Mouse (Mus musculus) heart, embryonic 16.5 days (tissue): Measurements from ENCODE around the gene Aqp6. TPM values are rescaled to one million over a fixed set of nuclear protein-coding genes. Genes with fewer than 3 reads are reported as not detected.

ENCODE experiments used
- ATAC-seq: fragments of 200-750 bp; cut with Nextera tagmentation; replicated peaks from 2 replicates; pipeline ENCODE4 v1.8.0; 2017; ENCODE audit warnings: moderate number of reproducible peaks; ENCODE audit not compliant: insufficient read depth, low FRiP score; ENCODE audit errors: extremely low read depth
- H3K27ac ChIP-seq: fragments of 300-500 bp; sonication (generic); 2 replicates; pipeline ENCODE4 v1.5.1; 2014; ENCODE audit warnings: mild to moderate bottlenecking, low read length, control low read depth, moderate library complexity
- H3K27me3 ChIP-seq: fragments of 300-500 bp; sonication (generic); 2 replicates; pipeline ENCODE4 v1.6.1; 2014; ENCODE audit warnings: low read length, mixed read lengths; ENCODE audit not compliant: control insufficient read depth, insufficient read depth
- H3K36me3 ChIP-seq: fragments of 300-500 bp; sonication (generic); 2 replicates; pipeline ENCODE4 v1.6.1; 2014; ENCODE audit not compliant: control insufficient read depth, insufficient read depth
- H3K4me1 ChIP-seq: fragments of 300-500 bp; sonication (generic); 2 replicates; pipeline ENCODE4 v1.6.1; 2014; ENCODE audit warnings: low read length, mixed read lengths; ENCODE audit not compliant: control insufficient read depth, insufficient read depth
- H3K4me2 ChIP-seq: fragments of 300-500 bp; sonication (generic); 2 replicates; pipeline ENCODE4 v1.6.1; 2014; ENCODE audit warnings: low read depth, mild to moderate bottlenecking, control low read depth, low read length
- H3K4me3 ChIP-seq: fragments of 300-500 bp; sonication (generic); 2 replicates; pipeline ENCODE4 v1.5.1; 2014; ENCODE audit warnings: mild to moderate bottlenecking, control low read depth, low read length
- H3K9ac ChIP-seq: fragments of 300-500 bp; sonication (generic); 2 replicates; pipeline ENCODE4 v1.6.1; 2014; ENCODE audit warnings: low read length, control low read depth
- H3K9me3 ChIP-seq: fragments of 300-500 bp; sonication (generic); replicated peaks from 2 replicates; pipeline ENCODE4 v1.6.1; 2016; ENCODE audit warnings: low read length; ENCODE audit not compliant: control insufficient read depth
- WGBS: fragments of 180-500 bp; shearing (Covaris S2); extraction: QIAGEN DNeasy Blood & Tissue Kit; methylation state at CpG from one replicate; pipeline ENCODE4 v1.1.7; 2014; 5-methylcytosine and 5-hydroxymethylcytosine counted together
- polyA plus RNA-seq: library from polyadenylated mRNA; unstranded; fragments of >200 nt; fragmentation: Nextera tagmentation; extraction: Ambion mirVana; gene quantifications from 2 replicates; pipeline ENCODE4 v1.2.1, GENCODE M21; 2015

Aqp6 gene
- polyA plus RNA-seq, 1 experiment from 2014 or later, result not detected

DNA sequence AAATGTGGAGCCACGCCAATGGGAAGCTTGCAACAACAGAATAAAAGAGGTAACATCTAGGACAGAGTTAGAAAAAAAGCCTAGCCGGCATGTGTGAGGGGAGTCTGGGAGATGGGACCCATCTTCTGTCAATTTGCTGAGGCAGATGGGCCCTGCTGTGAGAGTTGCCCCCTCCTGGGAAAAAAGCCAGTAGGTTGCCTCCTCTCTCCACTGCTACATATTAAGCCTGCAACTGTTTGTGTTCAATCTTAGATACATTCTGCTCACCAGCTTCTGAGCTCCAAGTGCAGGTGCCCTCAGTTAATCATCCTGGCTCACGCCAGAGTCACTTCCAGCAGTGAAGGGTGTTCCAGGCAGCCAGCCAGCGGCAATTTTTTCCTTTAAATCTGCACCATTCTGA is 18.6 kb downstream of the Aqp6 start:
- Histone ChIP-seq H3K9ac (no peak overlapping the region), H3K27ac (no peak overlapping the region), H3K4me1 (peaks cover 6% of the 10 kb centered on the region), H3K27me3 (0 out of 2 replicates have a peak, but pooled peaks cover 2% of the 10 kb centered on the region), H3K36me3 (peaks cover 27% of the 10 kb centered on the region), H3K4me3 (no peak overlapping the region), H3K9me3 (no peaks in the 10 kb centered on the region), H3K4me2 (no peak overlapping the region)
- 76% methylated on average over 4 of the region's 4 CpGs for WGBS
- ATAC-seq, result no peak

- H3K27ac ChIP-seq, result no peak overlapping the region
- no peak for ATAC-seq
- no peak overlapping the region for H3K4me2 ChIP-seq
- no peak overlapping the region for H3K9ac ChIP-seq
- no peaks in the 10 kb centered on the region for H3K27me3 ChIP-seq
- no peaks in the 10 kb centered on the region for H3K4me1 ChIP-seq
- H3K36me3 ChIP-seq, result peaks cover 46% of the 10 kb centered on the region
- WGBS, result 89% methylated on average over 11 of the region's 11 CpGs
- H3K4me3 ChIP-seq, result no peak overlapping the region
- H3K9me3 ChIP-seq, result no peaks in the 10 kb centered on the region
Measured at GRCm38 (mm10) chr15:99622063-99622462, 20.9 kb downstream of the Aqp6 start.

GRCm38 (mm10) chr15:99631618-99632017 is 30.4 kb downstream of the Aqp6 start:
- H3K9me3 ChIP-seq, result no peaks in the 10 kb centered on the region; the same call in 1 of the 2 replicates
- H3K27me3 ChIP-seq, result no peaks in the 10 kb centered on the region
- peaks cover 82% of the 10 kb centered on the region for H3K36me3 ChIP-seq
- H3K27ac ChIP-seq, result no peak overlapping the region
- no peaks in the 10 kb centered on the region for H3K4me1 ChIP-seq
- no peak overlapping the region for H3K4me3 ChIP-seq
- H3K9ac ChIP-seq, result no peak overlapping the region
- ATAC-seq, result no peak
- H3K4me2 ChIP-seq, result no peak overlapping the region

- WGBS, result 90% methylated on average over 7 of the region's 7 CpGs
- no peak overlapping the region for H3K4me2 ChIP-seq
- peaks cover 77% of the 10 kb centered on the region for H3K36me3 ChIP-seq
- no peak for ATAC-seq
- H3K9me3 ChIP-seq, result no peaks in the 10 kb centered on the region; the same call in 1 of the 2 replicates
- H3K27ac ChIP-seq, result no peak overlapping the region
- H3K27me3 ChIP-seq, result no peaks in the 10 kb centered on the region
- H3K4me3 ChIP-seq, result no peak overlapping the region
- H3K4me1 ChIP-seq, result no peaks in the 10 kb centered on the region
- H3K9ac ChIP-seq, result no peak overlapping the region
Measured at GRCm38 (mm10) chr15:99634702-99635101, 33.5 kb downstream of the Aqp6 start.

- Histone ChIP-seq H3K36me3 (peaks cover 54% of the 10 kb centered on the region), H3K27ac (no peak overlapping the region), H3K9ac (no peak overlapping the region), H3K4me1 (no peaks in the 10 kb centered on the region), H3K27me3 (no peaks in the 10 kb centered on the region), H3K4me2 (no peak overlapping the region), H3K4me3 (no peak overlapping the region), H3K9me3 (no peaks in the 10 kb centered on the region)
- 84% methylated on average over 12 of the region's 12 CpGs for WGBS
- ATAC-seq, result no peak
Measured at GRCm38 (mm10) chr15:99637405-99638123, 36.4 kb downstream of the Aqp6 start.

DNA sequence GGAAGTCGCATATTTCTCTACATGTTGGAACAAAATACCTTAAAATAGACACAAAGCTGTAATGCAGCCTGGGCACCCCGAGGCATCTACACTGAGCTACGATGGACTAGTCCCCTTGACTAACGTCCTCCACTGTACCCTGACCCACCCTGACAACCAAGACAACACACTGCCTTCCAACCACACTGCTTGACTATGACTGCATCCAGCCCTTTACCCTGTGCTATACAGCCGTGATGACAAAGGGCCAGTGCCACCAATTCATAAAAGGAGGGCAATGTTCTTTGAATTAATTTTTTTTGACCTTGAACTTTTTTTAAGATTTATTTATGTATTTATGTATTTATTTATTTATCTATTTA is 36.9 kb downstream of the Aqp6 start:
- Histone ChIP-seq H3K4me3 (no peak overlapping the region), H3K27ac (no peak overlapping the region), H3K4me2 (no peak overlapping the region), H3K27me3 (no peaks in the 10 kb centered on the region), H3K9me3 (no peaks in the 10 kb centered on the region), H3K4me1 (no peaks in the 10 kb centered on the region), H3K9ac (no peak overlapping the region), H3K36me3 (peaks cover 49% of the 10 kb centered on the region)
- no peak for ATAC-seq
- WGBS, result 83% methylated on average over 5 of the region's 5 CpGs

GRCm38 (mm10) chr15:99642622-99643021 is 41.4 kb downstream of the Aqp6 start:
- WGBS, result 77% methylated on average over 6 of the region's 6 CpGs
- no peak overlapping the region for H3K4me3 ChIP-seq
- peaks cover 12% of the 10 kb centered on the region for H3K36me3 ChIP-seq
- H3K9me3 ChIP-seq, result no peaks in the 10 kb centered on the region
- no peak for ATAC-seq
- no peak overlapping the region for H3K9ac ChIP-seq
- H3K4me1 ChIP-seq, result peaks cover 29% of the 10 kb centered on the region
- H3K27ac ChIP-seq, result no peak overlapping the region
- no peak overlapping the region for H3K4me2 ChIP-seq
- H3K27me3 ChIP-seq, result no peaks in the 10 kb centered on the region

DNA sequence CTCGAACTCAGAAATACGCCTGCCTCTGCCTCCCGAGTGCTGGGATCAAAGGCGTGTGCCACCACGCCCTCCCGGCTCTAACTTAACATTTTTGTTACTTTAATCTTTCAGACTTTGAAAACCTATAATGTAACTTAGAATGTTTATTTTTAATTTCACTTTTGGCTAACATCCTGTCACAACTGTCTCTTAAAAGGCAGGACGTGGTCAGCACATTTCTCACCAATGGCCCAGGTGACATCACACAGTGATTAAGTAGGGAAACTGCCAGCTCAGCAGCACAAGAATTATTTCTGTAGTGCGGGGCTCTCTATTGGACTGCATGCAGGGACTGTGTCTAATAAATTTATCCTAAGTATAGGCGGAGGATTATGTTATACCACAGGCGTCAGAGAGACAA is 42.6 kb downstream of the Aqp6 start:
- Histone ChIP-seq H3K27ac (peak overlapping the region; percentile 23; the same call in 1 of the 2 replicates), H3K9ac (0 out of 2 replicates have a peak overlapping the region, but pooled peaks have one; percentile 15), H3K4me1 (peaks cover 40% of the 10 kb centered on the region), H3K36me3 (peaks cover 7% of the 10 kb centered on the region), H3K9me3 (no peaks in the 10 kb centered on the region), H3K4me2 (no peak overlapping the region), H3K27me3 (no peaks in the 10 kb centered on the region), H3K4me3 (no peak overlapping the region)
- WGBS, result 82% methylated on average over 10 of the region's 10 CpGs
- no peak for ATAC-seq

DNA sequence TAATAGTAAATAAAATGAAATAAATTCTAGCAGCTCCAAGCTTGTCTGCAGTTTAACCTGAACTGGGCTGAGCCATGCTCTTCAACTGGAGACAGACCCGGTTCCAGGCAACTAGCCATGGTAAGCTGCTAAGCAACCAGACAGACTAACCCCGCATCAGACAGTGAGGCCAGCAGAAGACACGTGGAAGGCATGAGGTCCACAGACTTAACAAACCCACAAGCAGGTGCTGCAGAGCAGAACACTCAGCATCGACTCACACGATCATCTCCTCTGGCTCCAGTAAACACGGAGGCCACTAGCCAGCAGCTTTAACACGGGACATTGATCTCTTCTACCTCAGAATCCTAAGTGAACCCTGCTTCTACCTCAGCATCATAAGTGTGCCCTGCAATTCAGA is 43.6 kb downstream of the Aqp6 start:
- Histone ChIP-seq H3K36me3 (0 out of 2 replicates have a peak, but pooled peaks cover 2% of the 10 kb centered on the region), H3K4me3 (no peak overlapping the region), H3K27ac (no peak overlapping the region), H3K9ac (no peak overlapping the region), H3K4me1 (peaks cover 48% of the 10 kb centered on the region), H3K27me3 (no peaks in the 10 kb centered on the region), H3K4me2 (no peak overlapping the region), H3K9me3 (no peaks in the 10 kb centered on the region)
- ATAC-seq, result no peak
- 45% methylated on average over 7 of the region's 7 CpGs for WGBS
